Mouse (Mus musculus) ES-E14 (cell line): Measurements from ENCODE around the gene Itgb5. TPM values are rescaled to one million over a fixed set of nuclear protein-coding genes. Genes with fewer than 3 reads are reported as not detected.

Source experiments
- DNase-seq: peaks from one replicate; pipeline ENCODE4 v3.0.0-alpha.2; 2013; ENCODE audit warnings: low read depth, low spot score
- H3K27ac ChIP-seq: 2 replicates; pipeline ENCODE4 v1.5.1; 2012; ENCODE audit warnings: low read depth, mild to moderate bottlenecking, low read length, moderate library complexity, mixed read lengths; ENCODE audit not compliant: poor library complexity, insufficient read depth, severe bottlenecking
- H3K36me3 ChIP-seq: 2 replicates; pipeline ENCODE4 v1.6.1; 2012; ENCODE audit warnings: mild to moderate bottlenecking, low read length, moderate library complexity, mixed read lengths; ENCODE audit not compliant: control insufficient read depth, poor library complexity, insufficient read depth, severe bottlenecking
- H3K4me1 ChIP-seq, 2 experiments: fragments of 150-350 bp in 1 of 2; sonication (generic) in 1 of 2; 2 replicates each; pipeline ENCODE4 v1.6.1; 2012; ENCODE audit warnings: low read length in 2 of 2, mild to moderate bottlenecking in 1 of 2, mixed read lengths in 1 of 2; ENCODE audit not compliant: control insufficient read depth in 2 of 2, insufficient read depth in 2 of 2, poor library complexity in 1 of 2
- H3K4me3 ChIP-seq, 2 experiments: fragments of 150-350 bp in 1 of 2; sonication (generic) in 1 of 2; 2 replicates each; pipeline ENCODE4 v1.5.1; 2012; ENCODE audit warnings: low read length in 2 of 2, low read depth in 1 of 2, mild to moderate bottlenecking in 1 of 2, mixed read lengths in 1 of 2; ENCODE audit not compliant: insufficient read depth in 1 of 2, poor library complexity in 1 of 2, severe bottlenecking in 1 of 2
- H3K9ac ChIP-seq: 2 replicates; pipeline ENCODE4 v1.6.1; 2012; ENCODE audit warnings: low read depth, mild to moderate bottlenecking, low read length, mixed read lengths; ENCODE audit not compliant: poor library complexity, insufficient read depth, severe bottlenecking
- H3K9me3 ChIP-seq: fragments of 150-350 bp; sonication (generic); 2 replicates; pipeline ENCODE4 v1.6.1; 2012; ENCODE audit warnings: low read depth, mild to moderate bottlenecking, low read length; ENCODE audit not compliant: control insufficient read depth, insufficient read depth
- CHD2 ChIP-seq: IDR thresholded peaks from 2 replicates; pipeline ENCODE4 v1.6.1; 2014; ENCODE audit warnings: mild to moderate bottlenecking, low read depth, low read length, inconsistent platforms
- HCFC1 ChIP-seq: IDR thresholded peaks from 2 replicates; pipeline ENCODE4 v1.6.1; 2012; ENCODE audit warnings: low read length, inconsistent platforms, borderline replicate concordance; ENCODE audit not compliant: insufficient read depth
- MAFK ChIP-seq: IDR thresholded peaks from 2 replicates; pipeline ENCODE4 v1.6.1; 2014; ENCODE audit warnings: mild to moderate bottlenecking, low read depth, low read length, inconsistent platforms; ENCODE audit not compliant: insufficient read depth
- ZC3H11A ChIP-seq: IDR thresholded peaks from 2 replicates; pipeline ENCODE4 v1.6.1; 2012; ENCODE audit warnings: low read depth, mild to moderate bottlenecking, inconsistent platforms, low read length, borderline replicate concordance
- ZNF384 ChIP-seq: IDR thresholded peaks from 2 replicates; pipeline ENCODE4 v1.6.1; 2012; ENCODE audit warnings: low read depth, low read length, inconsistent platforms
- in situ Hi-C, 2 experiments: fragments of 600-800 bp; cut with MboI; formaldehyde crosslinking; loops; one replicate each; pipeline ENCODE4 v1.15.1; 2025; ENCODE audit warnings: low sequenced_read_pairs in 2 of 2, inconsistent platforms in 1 of 2; ENCODE audit not compliant: unreplicated experiment in 2 of 2
- total RNA-seq: library from RNA; depleted of rRNA; stranded (reverse); fragments of 300-350 nt; gene quantifications from 2 replicates; pipeline ENCODE4 v1.2.3, GENCODE M21; 2012

Gene Itgb5
- total RNA-seq, 1 experiment: 60.6 TPM

DNA sequence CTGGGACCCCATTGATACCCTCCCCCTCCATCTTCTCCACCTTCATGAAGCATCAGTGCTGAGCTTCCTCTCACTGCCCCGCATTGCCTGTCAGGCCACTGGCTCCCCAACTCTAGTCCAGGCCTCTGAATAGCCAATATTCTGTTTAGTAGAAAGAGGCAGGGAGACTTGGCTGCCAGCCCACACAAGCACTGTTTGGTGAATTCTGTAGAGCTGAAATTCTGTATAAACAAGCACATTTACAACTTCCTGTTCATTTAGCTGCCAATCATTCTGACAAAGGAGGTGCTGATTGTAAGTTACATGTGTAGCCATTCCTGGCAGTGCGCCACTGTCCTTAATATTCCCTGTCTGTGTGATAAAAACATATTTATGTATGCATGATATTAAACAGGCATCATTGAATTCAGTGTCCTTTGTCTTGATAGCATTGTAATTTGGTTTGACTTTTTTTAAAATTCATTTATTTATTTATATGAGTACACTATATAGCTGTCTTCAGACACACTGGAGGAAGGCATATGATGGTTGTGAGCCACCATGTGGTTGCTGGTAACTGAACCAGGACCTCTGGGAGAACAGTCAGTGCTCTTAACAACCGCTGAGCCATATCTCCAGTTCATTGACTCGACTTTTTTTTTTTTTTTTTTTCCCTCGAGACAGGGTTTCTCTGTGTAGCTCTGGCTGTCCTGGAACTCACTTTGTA, 105.4 kb downstream of the Itgb5 start:
- Histone ChIP-seq H3K36me3 (no peaks in the 10 kb centered on the region; the same call in 1 of the 2 replicates), H3K27ac (no peak overlapping the region), H3K9ac (no peak overlapping the region), H3K9me3 (no peaks in the 10 kb centered on the region), H3K4me1 (no peaks in the 10 kb centered on the region), H3K4me3 (no peak overlapping the region)
- DNase-seq: no peak
- in situ Hi-C loops: no loop called here
- TF ChIP-seq ZC3H11A (no peak), CHD2 (no peak), ZNF384 (no peak), MAFK (no peak), HCFC1 (no peak)

- H3K27ac ChIP-seq: no peak overlapping the region
- H3K9ac ChIP-seq: no peak overlapping the region
- H3K9me3 ChIP-seq: no peaks in the 10 kb centered on the region
- no peak for DNase-seq
- TF ChIP-seq HCFC1 (no peak), ZNF384 (no peak), MAFK (no peak), ZC3H11A (no peak), CHD2 (no peak)
- in situ Hi-C loops: no loop called here
- no peaks in the 10 kb centered on the region; the same call in 1 of the 2 replicates for H3K36me3 ChIP-seq
- no peak overlapping the region for H3K4me3 ChIP-seq
- H3K4me1 ChIP-seq: no peaks in the 10 kb centered on the region
Observed at GRCm38 (mm10) chr16:33935407-33935785, 105.9 kb downstream of the Itgb5 start.

GRCm38 (mm10) chr16:33936885-33937284, 107.4 kb downstream of the Itgb5 start:
- Histone ChIP-seq H3K9ac (no peak overlapping the region), H3K4me3 (no peak overlapping the region), H3K9me3 (no peaks in the 10 kb centered on the region), H3K27ac (no peak overlapping the region), H3K4me1 (no peaks in the 10 kb centered on the region), H3K36me3 (no peaks in the 10 kb centered on the region; the same call in 1 of the 2 replicates)
- TF ChIP-seq HCFC1: no peak
- TF ChIP-seq MAFK: no peak
- TF ChIP-seq CHD2: no peak
- no peak for TF ChIP-seq ZNF384
- TF ChIP-seq ZC3H11A: no peak
- in situ Hi-C loops: no loop called here
- DNase-seq: no peak

DNA sequence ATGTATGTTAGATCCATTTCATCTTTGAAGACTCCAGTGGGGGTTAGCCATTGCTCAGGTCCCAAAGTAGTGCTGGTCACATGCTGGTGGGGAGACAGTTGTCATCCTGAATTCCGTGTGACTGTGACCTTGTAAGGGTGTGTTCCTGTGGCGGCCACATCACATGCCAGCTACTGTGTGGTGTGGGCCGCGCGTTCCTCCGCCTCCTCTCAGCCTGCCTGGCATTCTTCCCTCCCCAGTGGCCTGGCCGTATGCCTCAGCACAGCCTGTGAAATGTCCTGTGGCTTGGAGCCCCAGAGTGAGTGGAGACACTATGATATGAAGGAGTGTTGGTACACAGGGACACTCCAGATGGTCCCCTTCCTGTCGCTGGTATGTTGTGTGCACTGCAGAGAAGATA, 108.1 kb downstream of the Itgb5 start:
- Histone ChIP-seq H3K9me3 (no peaks in the 10 kb centered on the region), H3K9ac (no peak overlapping the region), H3K4me3 (no peak overlapping the region), H3K27ac (no peak overlapping the region), H3K4me1 (no peaks in the 10 kb centered on the region), H3K36me3 (no peaks in the 10 kb centered on the region; the same call in 1 of the 2 replicates)
- DNase-seq: no peak
- in situ Hi-C loops: no loop called here
- TF ChIP-seq MAFK (no peak), ZNF384 (no peak), CHD2 (no peak), HCFC1 (no peak), ZC3H11A (no peak)
